Mouse (Mus musculus) myocyte (in vitro differentiated cells): ENCODE measurements at regions not wholly inside any gene's neighbourhood (a gene's known extent, or its start where the extent isn't known, plus 50 kb on each side); places are given as distances from the start of the nearest gene placed in this dataset.

Experiments used
- H3K27me3 ChIP-seq: one replicate; pipeline ENCODE4 v1.6.1; 2011; ENCODE audit not compliant: control insufficient read depth, insufficient read depth, insufficient read length
- H3K36me3 ChIP-seq: one replicate; pipeline ENCODE4 v1.6.1; 2011; ENCODE audit not compliant: control insufficient read depth, insufficient read depth
- H3K4me2 ChIP-seq: one replicate; pipeline ENCODE4 v1.6.1; 2011; ENCODE audit warnings: low read depth, control low read depth
- H3K4me3 ChIP-seq: one replicate; pipeline ENCODE4 v1.5.1; 2011; ENCODE audit warnings: mild to moderate bottlenecking, control low read depth, moderate library complexity
- H3K79me2 ChIP-seq: one replicate; pipeline ENCODE4 v1.6.1; 2011; ENCODE audit not compliant: control insufficient read depth, insufficient read depth
- H3ac ChIP-seq: one replicate; pipeline ENCODE4 v1.6.1; 2011; ENCODE audit not compliant: control insufficient read depth, insufficient read length
- CEBPB ChIP-seq: IDR thresholded peaks from 2 replicates; pipeline ENCODE4 v1.6.1; 2011; ENCODE audit warnings: mild to moderate bottlenecking, moderate library complexity; ENCODE audit not compliant: poor library complexity, insufficient read depth, severe bottlenecking
- E2F4 ChIP-seq: IDR thresholded peaks from one replicate; pipeline ENCODE4 v1.6.1; 2011; ENCODE audit warnings: mild to moderate bottlenecking, control low read depth, moderate library complexity; ENCODE audit not compliant: insufficient read depth
- MAX ChIP-seq: IDR thresholded peaks from one replicate; pipeline ENCODE4 v1.6.1; 2011; ENCODE audit warnings: low read depth, mild to moderate bottlenecking, control low read depth
- MYOD1 ChIP-seq, 3 experiments: IDR thresholded peaks; one replicate each; pipeline ENCODE4 v1.6.1; 2011; ENCODE audit warnings: control low read depth in 2 of 3, low read depth in 2 of 3, mild to moderate bottlenecking in 2 of 3, moderate library complexity in 1 of 3; ENCODE audit not compliant: insufficient read length in 2 of 3, control insufficient read depth in 1 of 3
- MYOG ChIP-seq, 3 experiments: IDR thresholded peaks; one replicate each; pipeline ENCODE4 v1.6.1; 2011; ENCODE audit warnings: control low read depth in 2 of 3, low read depth in 2 of 3, mild to moderate bottlenecking in 2 of 3; ENCODE audit not compliant: insufficient read length in 2 of 3, control insufficient read depth in 1 of 3, insufficient read depth in 1 of 3
- POLR2A ChIP-seq: IDR thresholded peaks from one replicate; pipeline ENCODE4 v1.6.1; 2011; ENCODE audit warnings: low read depth, mild to moderate bottlenecking, control low read depth, moderate library complexity; ENCODE audit not compliant: insufficient read length
- POLR2AphosphoS2 ChIP-seq: IDR thresholded peaks from one replicate; pipeline ENCODE4 v1.6.1; 2011; ENCODE audit warnings: low read depth, control low read depth; ENCODE audit not compliant: insufficient read length
- REST ChIP-seq: IDR thresholded peaks from one replicate; pipeline ENCODE4 v1.6.1; 2011; ENCODE audit warnings: mild to moderate bottlenecking, control low read depth, moderate library complexity; ENCODE audit not compliant: insufficient read depth, insufficient read length
- SRF ChIP-seq: IDR thresholded peaks from one replicate; pipeline ENCODE4 v1.6.1; 2011; ENCODE audit warnings: low read depth; ENCODE audit not compliant: control insufficient read depth, insufficient read length
- TCF12 ChIP-seq: IDR thresholded peaks from one replicate; pipeline ENCODE4 v1.6.1; 2011; ENCODE audit warnings: mild to moderate bottlenecking, control low read depth; ENCODE audit not compliant: poor library complexity, insufficient read depth, severe bottlenecking
- TCF3 ChIP-seq: IDR thresholded peaks from one replicate; pipeline ENCODE4 v1.6.1; 2011; ENCODE audit warnings: low read depth, control low read depth; ENCODE audit not compliant: insufficient read length
- USF1 ChIP-seq: IDR thresholded peaks from one replicate; pipeline ENCODE4 v1.6.1; 2011; ENCODE audit warnings: low read depth, mild to moderate bottlenecking, control low read depth, moderate library complexity

GRCm38 (mm10) chr15:97501420-97501819 is 204.2 kb downstream of the Rpap3 start:
- TF ChIP-seq MYOD1 (IDR thresholded peaks at IDR 0.05; ENCODE audit: control insufficient read depth in 1 of 3, insufficient read length in 2 of 3, low read depth in 2 of 3): no peak
- no peak for TF ChIP-seq USF1
- TF ChIP-seq CEBPB: no peak
- Histone ChIP-seq H3K4me2 (peak overlapping the region; percentile 37), H3K27me3 (no peaks in the 10 kb centered on the region), H3ac (no peak overlapping the region), H3K4me3 (no peak overlapping the region), H3K36me3 (no peaks in the 10 kb centered on the region), H3K79me2 (no peaks in the 10 kb centered on the region)

- Histone ChIP-seq H3K27me3 (no peaks in the 10 kb centered on the region), H3K4me2 (peak overlapping the region; percentile 12), H3ac (no peak overlapping the region), H3K4me3 (no peak overlapping the region), H3K36me3 (no peaks in the 10 kb centered on the region), H3K79me2 (no peaks in the 10 kb centered on the region)
- TF ChIP-seq REST: no peak
- no peak for TF ChIP-seq MAX
- no peak for TF ChIP-seq SRF
- TF ChIP-seq POLR2A: no peak
- TF ChIP-seq MYOD1 (IDR thresholded peaks at IDR 0.05; ENCODE audit: control insufficient read depth in 1 of 3, insufficient read length in 2 of 3, low read depth in 2 of 3): no peak
- TF ChIP-seq CEBPB: no peak
- TF ChIP-seq TCF3: no peak
- TF ChIP-seq POLR2AphosphoS2: no peak
- TF ChIP-seq E2F4: no peak
- no peak for TF ChIP-seq TCF12
- TF ChIP-seq MYOG (IDR thresholded peaks at IDR 0.05; ENCODE audit: control insufficient read depth in 1 of 3, insufficient read depth in 1 of 3, insufficient read length in 2 of 3, low read depth in 2 of 3): no peak
- no peak for TF ChIP-seq USF1
These were observed 205.7 kb downstream of the Rpap3 start for GRCm38 (mm10) chr15:97499821-97500385.

- H3K36me3 ChIP-seq: no peaks in the 10 kb centered on the region
- H3K4me3 ChIP-seq: no peak overlapping the region
- no peaks in the 10 kb centered on the region for H3K27me3 ChIP-seq
- TF ChIP-seq E2F4 (no peak), TCF12 (peak; percentile 26), TCF3 (no peak), SRF (no peak), POLR2AphosphoS2 (no peak), CEBPB (peak; percentile 94), POLR2A (no peak), MAX (no peak)
- H3ac ChIP-seq: no peak overlapping the region
- H3K4me2 ChIP-seq: peak overlapping the region; percentile 12
- H3K79me2 ChIP-seq: no peaks in the 10 kb centered on the region
These were observed 206.4 kb downstream of the Rpap3 start for GRCm38 (mm10) chr15:97499240-97499639.

GRCm38 (mm10) chr15:97498375-97498774 is 207.2 kb downstream of the Rpap3 start:
- Histone ChIP-seq H3K79me2 (no peaks in the 10 kb centered on the region), H3K27me3 (no peaks in the 10 kb centered on the region), H3K36me3 (no peaks in the 10 kb centered on the region), H3ac (no peak overlapping the region), H3K4me2 (no peak overlapping the region), H3K4me3 (no peak overlapping the region)
- TF ChIP-seq E2F4 (no peak), MYOD1 (IDR thresholded peaks at IDR 0.05; ENCODE audit: control insufficient read depth in 1 of 3, insufficient read length in 2 of 3, low read depth in 2 of 3) (no peak), MYOG (IDR thresholded peaks at IDR 0.05; ENCODE audit: control insufficient read depth in 1 of 3, insufficient read depth in 1 of 3, insufficient read length in 2 of 3, low read depth in 2 of 3) (no peak), USF1 (no peak), SRF (no peak), REST (no peak), TCF3 (no peak), MAX (no peak), CEBPB (no peak), POLR2AphosphoS2 (no peak), POLR2A (no peak), TCF12 (no peak)

GRCm38 (mm10) chr15:97496026-97496425 is 209.6 kb downstream of the Rpap3 start:
- no peak for TF ChIP-seq USF1
- no peak for TF ChIP-seq MYOG (IDR thresholded peaks at IDR 0.05; ENCODE audit: control insufficient read depth in 1 of 3, insufficient read depth in 1 of 3, insufficient read length in 2 of 3, low read depth in 2 of 3)
- no peak for TF ChIP-seq POLR2A
- TF ChIP-seq MAX: no peak
- no peak for TF ChIP-seq TCF3
- no peak for TF ChIP-seq E2F4
- TF ChIP-seq REST: no peak
- TF ChIP-seq SRF: no peak
- no peak for TF ChIP-seq MYOD1 (IDR thresholded peaks at IDR 0.05; ENCODE audit: control insufficient read depth in 1 of 3, insufficient read length in 2 of 3, low read depth in 2 of 3)
- no peak for TF ChIP-seq POLR2AphosphoS2
- no peak for TF ChIP-seq CEBPB
- TF ChIP-seq TCF12: no peak
- H3K4me2 ChIP-seq: no peak overlapping the region
- no peaks in the 10 kb centered on the region for H3K27me3 ChIP-seq
- H3K4me3 ChIP-seq: no peak overlapping the region
- no peak overlapping the region for H3ac ChIP-seq
- no peaks in the 10 kb centered on the region for H3K36me3 ChIP-seq
- no peaks in the 10 kb centered on the region for H3K79me2 ChIP-seq
